Mouse (Mus musculus): ENCODE data around the gene Ralgps2.

GRCm38 (mm10) chr1:156957360-156957759 lies 17.9 kb upstream of the Ralgps2 start:
- no peak for TF ChIP-seq CTCF (IDR thresholded peaks at IDR 0.05; ENCODE audit: extremely low read depth, insufficient read depth, insufficient read length, insufficient replicate concordance)
- no peak for TF ChIP-seq POLR2A (IDR thresholded peaks at IDR 0.05; ENCODE audit: low read depth, low read length)
